Mouse (Mus musculus): ENCODE measurements around the gene Olfr912.

The Olfr912 gene

DNA sequence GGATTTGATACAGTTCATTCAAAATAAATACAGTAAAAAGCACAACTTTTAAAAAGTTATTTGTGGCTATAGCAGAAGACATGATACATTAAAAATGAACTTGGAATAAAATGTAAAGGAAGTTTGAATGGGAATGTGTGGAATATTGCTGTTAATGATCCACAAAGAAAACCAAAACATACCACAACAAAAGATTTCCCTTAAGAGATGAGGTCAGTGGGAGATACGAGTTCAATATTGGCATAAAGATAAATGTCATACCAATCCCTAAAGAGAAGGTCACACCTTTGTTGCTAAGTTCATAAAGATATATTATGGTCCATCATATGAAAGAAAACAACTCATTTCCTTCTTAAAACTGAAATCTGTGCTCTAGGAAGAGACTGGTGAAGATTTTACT is at the start of gene Olfr912:
Gene Olfr912 (plus strand): TSS at position 301 of the 400 bp plus-strand sequence.
- DNase-seq (ENCODE audit: extremely low read depth, low read depth) = no peak

- DNase-seq (ENCODE audit: extremely low read depth, low read depth) = no peak
Measured at GRCm38 (mm10) chr9:38537549-38537948, 42.4 kb upstream of the Olfr912 start, which contains the start of gene Olfr910. Olfr910 (plus strand) TSS chr9:38537849.

DNA sequence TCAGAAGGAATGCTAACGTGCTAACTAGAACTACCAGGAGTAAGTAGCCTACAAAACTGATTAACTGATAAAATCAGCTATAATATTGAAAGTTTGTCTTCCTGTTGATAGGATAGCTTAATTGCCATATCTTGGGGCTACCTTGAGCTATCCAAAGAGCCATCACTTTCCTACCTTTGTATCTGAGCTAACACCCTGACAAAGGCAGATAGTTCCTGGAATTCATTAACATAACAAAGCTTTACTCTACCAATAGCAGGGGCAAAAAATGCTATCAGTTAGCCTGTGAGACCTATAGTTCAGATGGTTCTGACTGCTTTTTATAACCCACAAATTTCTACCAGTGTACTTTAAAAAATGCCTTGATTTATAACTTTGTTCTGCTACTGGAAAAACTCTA is 11.1 kb downstream of the Olfr912 start:
- no peak for DNase-seq (ENCODE audit: extremely low read depth, low read depth)

GRCm38 (mm10) chr9:38592459-38592858 is 12.5 kb downstream of the Olfr912 start, which contains the start of gene Olfr913:
Olfr913 (plus strand) TSS chr9:38592759.
- no peak for DNase-seq (ENCODE audit: extremely low read depth, low read depth)

DNA sequence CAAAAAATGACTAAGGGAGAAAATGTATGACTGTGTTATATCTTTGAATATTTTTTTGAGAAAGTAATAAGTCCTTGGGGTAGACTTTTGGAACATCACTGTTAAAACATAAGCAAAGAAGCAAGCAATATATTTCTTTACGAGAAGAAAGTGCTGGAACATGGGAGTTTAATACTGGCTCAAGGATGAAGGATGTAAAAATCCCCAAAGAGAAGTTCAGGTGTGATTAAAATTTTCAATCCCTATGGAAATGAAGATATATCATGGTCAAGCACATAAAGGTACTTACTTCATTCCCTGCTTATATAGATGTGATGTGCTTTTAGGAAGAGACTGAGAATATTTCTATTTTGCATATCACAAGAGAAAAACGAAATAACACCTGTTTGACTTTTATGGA is 24.8 kb downstream of the Olfr912 start, which contains the start of gene Olfr914:
Gene Olfr914 (plus strand): TSS at position 301 of the 400 bp plus-strand sequence.
- DNase-seq (ENCODE audit: extremely low read depth, low read depth) = no peak

DNA sequence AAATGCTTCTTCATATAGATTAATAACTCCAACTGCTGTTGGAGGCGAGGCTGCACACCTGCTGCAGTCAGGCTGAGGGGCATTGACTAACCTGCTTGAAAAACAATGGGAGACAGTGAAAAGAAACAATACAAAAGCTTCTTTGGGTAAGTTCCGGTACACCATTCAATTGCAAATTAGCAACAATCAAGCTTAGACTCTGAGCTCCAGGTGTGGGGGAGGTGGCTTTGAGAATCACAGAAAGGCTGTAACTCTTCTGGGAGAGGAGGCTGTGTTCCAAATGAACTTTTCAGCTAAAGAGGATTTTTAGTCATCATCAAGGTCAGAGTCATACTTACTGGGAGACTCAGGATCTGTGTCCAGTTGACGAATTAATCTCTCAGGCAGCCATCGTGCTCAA is 52.4 kb downstream of the Olfr912 start:
- DNase-seq (ENCODE audit: extremely low read depth, low read depth) = no peak
